Mouse (Mus musculus) B cell, adult 67 days (primary cell): ENCODE results near the gene Gm3373. TPM values are rescaled to one million over a fixed set of nuclear protein-coding genes. Genes with fewer than 3 reads are reported as not detected.

Source experiments
- total RNA-seq, 2 experiments: library from RNA; stranded (reverse); gene quantifications; 4 replicates each; pipeline ENCODE4 v1.2.4; 2023

Gm3373 gene
- total RNA-seq = not detected

GRCm38 (mm10) chr14:5741477-5741876 is at the start of gene Gm3373:
Gene Gm3373 (minus strand): TSS chr14:5741577.

GRCm38 (mm10) chr14:5687357-5687756 is 54.0 kb downstream of the Gm3373 start, which contains the start of gene Gm9603:
Gene Gm9603 (minus strand): TSS chr14:5687457.

Other genes starting within 250 kb of the Gm3373 start
- gene Gm3488, start 239.9 kb downstream of the Gm3373 start, total RNA-seq = not detected
- not detected for gene Gm3532, start 203.1 kb downstream of the Gm3373 start, total RNA-seq
- not detected for gene Gm8265, start 108.5 kb downstream of the Gm3373 start, total RNA-seq
- gene Gm9603, start 54.1 kb downstream of the Gm3373 start, total RNA-seq = not detected
- not detected for gene Gm3383, start 66.4 kb upstream of the Gm3373 start, total RNA-seq
- not detected for gene Gm3424, start 88.8 kb upstream of the Gm3373 start, total RNA-seq
- gene Gm8237, start 138.8 kb upstream of the Gm3373 start, total RNA-seq = not detected
- gene Gm3248, start 220.2 kb upstream of the Gm3373 start, total RNA-seq = not detected
- gene Gm3453, start 237.6 kb upstream of the Gm3373 start, total RNA-seq = not detected